Mouse (Mus musculus) telencephalon, adult 2 months (tissue): ENCODE data around the gene Hemgn.

Experiments
- DNase-seq: peaks from one replicate; pipeline ENCODE4 v3.0.0-alpha.2; 2011; ENCODE audit warnings: low read depth, low spot score

Hemgn gene

DNA sequence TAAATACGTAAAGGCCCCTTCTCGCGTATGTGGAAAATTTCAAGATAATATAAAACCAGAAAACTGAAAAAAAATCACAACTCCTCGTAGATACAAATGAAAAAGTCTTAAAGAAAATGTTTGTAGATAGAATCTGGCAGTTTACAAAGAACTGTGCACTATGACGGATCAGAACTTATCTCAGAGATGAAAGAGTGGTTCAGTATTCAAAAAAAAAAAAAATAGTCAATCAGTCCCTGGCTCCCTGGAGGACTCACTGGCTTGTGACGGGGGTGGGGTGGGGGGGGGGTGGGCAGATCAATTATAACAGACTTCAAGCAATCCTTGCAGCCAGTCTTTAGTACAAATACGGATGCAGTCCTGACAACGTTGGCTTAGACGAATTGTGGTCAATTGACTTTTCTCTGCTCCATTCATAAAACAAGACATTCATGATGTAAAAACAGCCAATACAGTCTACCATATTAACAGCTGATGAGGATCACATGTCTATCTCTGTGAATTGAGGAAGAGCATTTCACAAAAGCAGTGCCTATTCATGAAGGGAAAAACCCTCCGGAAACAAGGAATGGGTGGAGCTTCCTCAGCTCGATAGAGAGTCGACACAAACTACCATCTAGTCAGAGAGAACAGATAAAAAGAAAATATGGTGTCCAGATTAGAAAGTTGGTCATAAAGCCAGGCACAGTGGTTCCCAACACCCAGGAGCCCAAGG lies 53.6 kb downstream of the Hemgn start:
- DNase-seq = no peak

DNA sequence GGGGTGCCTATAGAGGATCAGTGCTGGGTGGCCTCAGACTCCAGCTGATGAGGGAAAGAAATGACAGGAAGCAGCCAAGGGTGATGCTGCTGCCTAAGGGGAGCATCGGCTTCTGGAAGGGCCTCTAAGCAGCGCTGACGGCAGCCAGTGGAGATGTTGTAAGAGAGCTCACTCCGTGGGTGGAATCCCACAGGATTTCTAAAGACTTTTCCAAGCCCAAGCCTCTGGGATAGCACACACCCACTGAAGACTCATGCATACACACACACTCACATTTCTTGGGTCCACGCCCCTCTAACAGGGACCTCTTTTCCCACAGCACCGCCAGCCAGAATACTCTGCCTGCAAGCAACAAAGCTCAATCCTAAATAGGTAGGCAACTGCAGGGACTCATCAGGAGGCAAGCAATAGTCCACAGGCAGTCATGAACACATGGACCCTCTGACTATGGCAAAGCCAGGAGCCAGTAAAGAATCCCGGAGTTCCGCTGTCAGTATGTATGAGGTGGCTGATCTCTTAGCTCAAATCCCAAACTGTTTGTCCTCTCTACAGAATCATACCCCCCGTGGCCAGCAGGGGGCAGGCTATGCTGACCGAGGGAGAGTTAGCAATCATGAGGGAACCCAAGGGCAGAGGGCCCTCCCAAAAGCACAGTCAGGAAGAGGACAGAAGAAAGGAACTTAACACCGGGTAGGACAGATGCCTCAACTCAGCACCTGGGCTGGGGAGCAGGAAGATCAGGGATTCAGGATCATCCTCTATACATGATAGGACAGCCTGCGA lies 56.8 kb downstream of the Hemgn start:
- no peak for DNase-seq

DNA sequence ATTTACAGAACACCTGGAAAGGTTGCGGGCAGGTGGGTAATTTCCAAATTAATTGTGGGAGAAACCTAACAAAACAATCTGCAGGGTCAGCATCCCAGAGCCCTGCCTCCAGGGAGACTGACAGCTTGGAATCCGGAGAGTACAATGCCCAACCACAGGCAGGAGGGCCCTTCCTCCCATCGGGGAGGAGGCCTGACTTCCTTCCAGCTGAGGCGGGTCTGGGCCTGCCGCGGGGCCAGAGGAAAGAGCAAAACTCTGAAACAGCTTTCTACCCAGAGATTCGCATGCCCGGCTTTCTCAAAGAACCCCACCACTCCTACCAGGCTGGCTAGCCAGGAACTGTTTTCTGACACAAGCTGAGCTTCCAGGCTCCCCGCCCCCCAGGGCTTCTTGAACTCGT lies 60.3 kb downstream of the Hemgn start:
- DNase-seq = no peak

DNA sequence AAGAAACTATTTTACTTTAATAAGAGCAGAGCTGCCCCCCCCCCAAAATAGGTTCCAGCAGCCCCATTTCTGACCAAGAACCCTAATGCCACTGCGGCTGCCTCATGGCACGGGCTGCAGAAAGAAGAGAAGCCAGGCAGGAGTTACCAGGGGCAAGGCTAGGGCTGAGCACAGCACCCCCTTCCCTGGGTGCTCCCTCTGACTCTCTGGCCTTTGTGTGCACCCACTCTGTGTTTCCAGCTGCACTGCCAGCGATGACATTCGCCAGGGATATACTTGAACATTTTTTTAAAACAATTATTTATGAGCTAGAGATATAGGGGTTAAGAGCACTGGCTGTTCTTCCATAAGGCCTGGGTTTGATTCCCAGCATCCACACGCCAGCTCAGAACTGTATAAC lies 63.8 kb downstream of the Hemgn start:
- no peak for DNase-seq

DNA sequence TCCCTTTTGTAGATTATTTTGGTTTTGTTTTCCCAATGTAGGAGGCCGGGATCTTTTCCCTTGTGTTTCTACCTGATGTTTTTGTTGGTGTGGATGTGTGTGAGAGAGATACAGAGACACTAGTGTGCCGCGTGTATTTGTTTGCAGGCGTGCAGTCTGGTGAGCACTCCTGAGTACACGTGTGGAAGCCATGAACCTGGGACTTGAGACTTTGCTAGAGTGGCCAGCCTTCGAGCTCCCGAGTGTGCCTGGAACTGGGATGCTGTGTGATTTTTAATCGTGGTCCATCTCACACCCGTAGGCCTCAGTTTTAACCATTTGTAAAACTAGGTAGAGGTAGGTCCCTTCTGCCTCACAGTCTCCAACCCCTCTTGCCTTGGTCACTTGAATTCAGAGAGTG lies 64.4 kb downstream of the Hemgn start:
- no peak for DNase-seq

DNA sequence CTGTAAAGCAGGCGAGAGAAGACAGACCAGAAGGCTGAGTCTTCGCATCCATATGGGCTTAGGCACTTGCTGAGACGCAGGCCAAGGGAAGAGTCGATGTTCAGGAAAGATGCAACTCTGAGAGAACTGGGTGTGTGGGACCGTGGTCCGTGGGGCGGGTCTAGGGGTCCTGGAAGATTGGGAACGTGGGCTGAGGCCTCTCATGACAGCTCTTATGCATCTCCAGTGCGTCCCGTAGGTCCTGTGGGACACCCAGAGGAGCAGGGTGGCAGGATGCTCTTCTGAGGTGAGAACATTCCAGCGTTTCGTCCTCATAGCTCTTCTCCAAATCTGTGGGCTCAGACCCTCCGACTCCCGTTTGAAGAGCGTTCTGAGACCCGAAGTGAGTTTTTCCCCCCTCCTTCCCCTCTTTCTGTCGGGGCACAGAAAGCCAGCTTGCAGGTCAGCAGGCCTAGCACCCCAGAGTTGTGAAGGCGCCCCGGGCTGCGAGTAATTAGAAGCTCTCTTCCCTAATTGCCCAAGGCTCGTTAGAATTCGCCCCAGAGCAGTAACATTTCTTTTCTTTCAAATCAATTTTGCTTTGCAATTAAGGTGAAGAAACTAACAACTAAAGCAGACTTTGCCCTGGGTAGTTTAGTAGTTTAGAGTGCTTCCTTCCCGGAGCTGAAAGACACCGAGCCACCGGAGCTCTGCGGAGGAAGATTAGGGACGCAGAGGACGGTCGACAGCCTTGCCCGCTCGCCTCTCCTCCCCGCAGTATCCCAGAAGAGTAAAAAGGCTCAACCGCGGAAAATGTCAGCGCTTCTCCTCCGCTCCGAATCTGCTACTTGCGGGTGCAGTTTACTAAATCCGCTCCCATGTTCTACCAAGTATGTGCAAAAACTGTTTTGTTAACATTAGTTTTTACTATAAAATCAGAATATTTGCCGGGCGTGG lies 65.5 kb downstream of the Hemgn start:
- DNase-seq = no peak

DNA sequence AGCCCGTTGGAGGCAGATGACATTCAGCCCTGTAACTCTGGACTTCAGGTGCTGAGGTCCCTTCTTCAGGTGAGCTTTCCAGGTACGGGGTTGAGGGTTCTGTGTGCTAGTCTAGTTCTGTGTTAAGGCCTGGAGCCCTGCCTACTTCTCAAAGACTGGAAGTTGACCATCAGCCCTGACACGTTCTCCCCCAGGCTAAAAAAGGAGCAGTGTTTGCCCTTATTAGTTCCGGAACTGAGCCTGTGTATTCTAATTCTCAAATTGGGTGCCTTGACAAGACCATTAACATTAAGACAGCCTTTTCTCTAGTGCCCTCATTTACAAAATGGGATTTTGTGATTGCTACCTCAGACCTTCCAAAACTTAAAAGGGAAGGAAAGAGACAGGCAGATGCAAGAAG lies 66.2 kb downstream of the Hemgn start:
- DNase-seq = no peak

DNA sequence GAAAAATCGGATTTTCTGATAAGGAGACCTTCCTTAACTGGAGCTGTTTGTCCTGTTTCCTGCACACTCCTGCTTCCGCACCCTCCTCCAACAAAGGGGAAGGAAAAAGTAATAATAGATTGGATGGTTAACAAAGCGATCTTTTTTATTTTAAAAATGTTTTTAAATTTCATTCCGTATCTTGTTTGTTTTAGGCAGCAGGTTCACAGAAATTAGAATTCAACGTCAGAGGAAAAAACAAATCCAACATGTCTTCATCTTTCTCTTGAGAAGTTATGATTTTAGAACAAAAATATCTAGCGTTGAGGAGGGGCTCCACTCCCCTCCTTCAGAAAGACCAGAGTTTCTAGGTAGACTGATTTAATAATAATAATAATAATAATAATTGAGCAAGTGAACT lies 67.1 kb downstream of the Hemgn start:
- no peak for DNase-seq

DNA sequence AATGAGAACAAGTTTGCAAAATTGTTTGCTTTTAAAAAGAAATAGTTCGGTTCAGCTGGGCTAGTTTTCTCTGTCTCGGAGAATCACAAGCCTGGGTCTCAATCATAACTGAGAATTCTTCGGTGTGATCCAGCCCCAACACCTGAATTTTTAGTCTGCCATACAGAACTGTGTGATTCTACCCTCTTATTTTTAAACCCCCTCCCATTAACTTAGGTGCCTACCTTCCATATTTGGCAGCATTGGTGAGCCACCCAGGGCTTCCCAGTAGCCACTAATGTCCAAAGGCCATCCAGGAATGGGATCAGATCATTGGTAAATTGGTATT lies 67.6 kb downstream of the Hemgn start:
- no peak for DNase-seq

DNA sequence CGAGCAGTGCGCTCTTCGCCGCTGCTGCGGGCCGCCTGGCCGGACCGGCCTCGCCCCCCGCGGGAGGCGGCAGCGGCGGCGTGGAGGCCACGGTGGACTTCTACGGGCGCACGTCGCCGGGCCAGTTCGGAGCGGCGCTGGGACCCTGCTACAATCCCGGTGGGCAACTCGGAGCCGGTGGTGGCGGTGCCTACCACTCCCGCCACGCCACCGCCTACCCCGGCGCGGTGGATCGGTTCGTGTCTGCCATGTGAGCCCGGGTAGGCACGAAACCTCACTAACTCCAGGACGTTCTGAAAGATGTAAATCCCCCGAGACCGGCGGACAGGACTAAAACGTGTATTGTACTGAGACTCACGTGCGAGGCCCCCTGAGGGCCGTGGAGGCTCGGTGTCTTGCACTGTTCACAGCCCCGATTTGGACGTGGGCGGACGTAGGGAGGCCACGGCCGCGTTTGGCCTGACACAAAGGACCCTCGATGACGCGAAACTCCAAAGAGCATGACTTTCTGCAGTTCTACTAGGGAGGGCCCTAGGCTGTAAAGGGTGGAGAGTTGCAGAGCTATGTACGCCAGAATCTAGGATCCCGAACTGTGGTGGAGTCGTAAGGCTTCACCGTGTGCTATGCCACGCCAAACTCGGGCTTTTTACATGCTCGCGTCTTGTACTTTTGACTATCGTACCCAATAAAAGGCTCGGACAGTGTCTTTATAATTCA lies 68.1 kb downstream of the Hemgn start:
- DNase-seq = no peak

DNA sequence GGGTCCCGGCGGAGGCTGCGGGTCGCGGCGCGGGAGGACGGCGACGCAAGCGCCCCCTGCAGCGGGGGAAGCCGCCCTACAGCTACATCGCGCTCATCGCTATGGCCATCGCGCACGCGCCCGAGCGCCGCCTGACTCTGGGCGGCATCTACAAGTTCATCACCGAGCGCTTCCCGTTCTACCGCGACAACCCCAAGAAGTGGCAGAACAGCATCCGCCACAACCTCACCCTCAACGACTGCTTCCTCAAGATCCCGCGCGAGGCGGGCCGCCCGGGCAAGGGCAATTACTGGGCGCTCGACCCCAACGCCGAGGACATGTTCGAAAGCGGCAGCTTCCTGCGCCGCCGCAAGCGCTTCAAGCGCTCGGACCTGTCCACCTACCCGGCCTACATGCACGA lies 69.0 kb downstream of the Hemgn start:
- DNase-seq = no peak
